Mouse (Mus musculus): ENCODE measurements around the gene Olfr299.

Gene Olfr299

GRCm38 (mm10) chr7:86459621-86460020 is at the start of gene Olfr299:
Gene Olfr299 (plus strand): TSS chr7:86459921.
- DNase-seq (ENCODE audit: low spot score) = no peak

GRCm38 (mm10) chr7:86492384-86492783 is 32.7 kb downstream of the Olfr299 start, which contains the start of gene Olfr298:
Gene Olfr298 (minus strand): TSS chr7:86492484.
- no peak for DNase-seq (ENCODE audit: low spot score)

Measured in yolk sac, embryonic 10.5 days (tissue).